Mouse (Mus musculus) heart, postnatal 0 days (tissue): ENCODE data around the gene Zcchc2.

Experiments used
- CTCF ChIP-seq: IDR thresholded peaks from 2 replicates; pipeline ENCODE4 v1.5.1; 2016; ENCODE audit warnings: antibody characterized with exemption, control low read depth, low read depth
- EP300 ChIP-seq: IDR thresholded peaks from 2 replicates; pipeline ENCODE4 v1.6.1; 2016; ENCODE audit warnings: antibody characterized with exemption, low read depth

GRCm38 (mm10) chr1:106013759-106014158, 23.6 kb downstream of the Zcchc2 start:
- TF ChIP-seq CTCF (no peak), EP300 (no peak)
